Mouse (Mus musculus): ENCODE results near the gene Gns. TPM values are rescaled to one million over a fixed set of nuclear protein-coding genes. Genes with fewer than 3 reads are reported as not detected.

Gns gene
- polyA plus RNA-seq, 2 experiments, result 7.3 to 12.2 TPM

DNA sequence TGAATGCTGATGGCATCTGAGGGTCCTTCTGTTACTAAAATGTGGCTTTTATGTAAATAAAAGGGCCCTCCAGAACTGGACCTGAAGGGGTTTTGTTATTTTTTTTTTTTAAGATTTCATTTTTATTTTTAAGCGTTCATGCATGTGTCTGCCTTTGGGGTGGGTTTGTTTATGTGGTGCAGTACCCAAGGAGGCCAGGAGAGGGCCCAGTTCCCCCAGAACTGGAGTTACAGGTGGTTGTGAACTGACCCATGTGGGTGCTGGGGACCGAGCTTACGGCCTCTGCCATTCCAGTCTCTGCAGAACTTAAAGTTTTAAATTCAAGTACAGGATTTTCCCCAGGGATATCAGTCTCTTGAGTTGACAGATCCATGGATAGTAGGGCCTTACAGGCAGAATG, 14.5 kb downstream of the Gns start:
- Histone ChIP-seq H3K36me3 (replicated peaks; ENCODE audit: control insufficient read depth, insufficient read depth, low read depth) (peaks cover 6% of the 10 kb centered on the region), H3K4me3 (ENCODE audit: insufficient read depth in 1 of 2, low read depth in 2 of 2, low read length in 2 of 2) (no peak overlapping the region), H3K27me3 (ENCODE audit: control insufficient read depth, insufficient read depth, low read length) (no peaks in the 10 kb centered on the region), H3K9ac (replicated peaks) (no peak overlapping the region), H3K4me2 (ENCODE audit: low read depth) (no peak overlapping the region), H3K9me3 (ENCODE audit: control insufficient read depth, low read length) (no peaks in the 10 kb centered on the region), H3K27ac (no peak overlapping the region), H3K4me1 (replicated peaks; ENCODE audit: control insufficient read depth in 2 of 2, insufficient read depth in 2 of 2, low read length in 1 of 2) (peaks cover 6 to 13% of the 10 kb centered on the region in 2 experiments)
- ATAC-seq (ENCODE audit: insufficient read depth), result no peak
- TF ChIP-seq EP300 (IDR thresholded peaks at IDR 0.05; ENCODE audit: low read depth) (no peak), CTCF (IDR thresholded peaks at IDR 0.05; ENCODE audit: low read depth) (peak; percentile 44)
- WGBS (ENCODE audit: insufficient replicate concordance), result 83% methylated on average over 3 of the region's 3 CpGs
- no peak for DNase-seq (ENCODE audit: low read depth in 3 of 3, low spot score in 3 of 3)

- Histone ChIP-seq H3K4me3 (ENCODE audit: insufficient read depth in 1 of 2, low read depth in 2 of 2, low read length in 2 of 2) (no peak overlapping the region), H3K9me3 (ENCODE audit: control insufficient read depth, low read length) (no peaks in the 10 kb centered on the region), H3K27ac (no peak overlapping the region), H3K4me2 (ENCODE audit: low read depth) (no peak overlapping the region), H3K27me3 (ENCODE audit: control insufficient read depth, insufficient read depth, low read length) (no peaks in the 10 kb centered on the region), H3K36me3 (replicated peaks; ENCODE audit: control insufficient read depth, insufficient read depth, low read depth) (peaks cover 6% of the 10 kb centered on the region), H3K9ac (replicated peaks) (no peak overlapping the region), H3K4me1 (replicated peaks; ENCODE audit: control insufficient read depth in 2 of 2, insufficient read depth in 2 of 2, low read length in 1 of 2) (no peaks in the 10 kb centered on the region)
- DNase-seq (ENCODE audit: low read depth in 3 of 3, low spot score in 3 of 3) (no peak), ATAC-seq (ENCODE audit: insufficient read depth) (no peak)
- TF ChIP-seq EP300 (IDR thresholded peaks at IDR 0.05; ENCODE audit: low read depth), result no peak
- no peak for TF ChIP-seq CTCF (IDR thresholded peaks at IDR 0.05; ENCODE audit: low read depth)
- WGBS (ENCODE audit: insufficient replicate concordance), result 87% methylated on average over 18 of the region's 18 CpGs
These were observed 16.4 kb downstream of the Gns start for GRCm38 (mm10) chr10:121381280-121381679.

GRCm38 (mm10) chr10:121384710-121385109, 19.8 kb downstream of the Gns start:
- H3K27ac ChIP-seq, result no peak overlapping the region
- TF ChIP-seq CTCF (IDR thresholded peaks at IDR 0.05; ENCODE audit: low read depth) (no peak), EP300 (IDR thresholded peaks at IDR 0.05; ENCODE audit: low read depth) (no peak)

DNA sequence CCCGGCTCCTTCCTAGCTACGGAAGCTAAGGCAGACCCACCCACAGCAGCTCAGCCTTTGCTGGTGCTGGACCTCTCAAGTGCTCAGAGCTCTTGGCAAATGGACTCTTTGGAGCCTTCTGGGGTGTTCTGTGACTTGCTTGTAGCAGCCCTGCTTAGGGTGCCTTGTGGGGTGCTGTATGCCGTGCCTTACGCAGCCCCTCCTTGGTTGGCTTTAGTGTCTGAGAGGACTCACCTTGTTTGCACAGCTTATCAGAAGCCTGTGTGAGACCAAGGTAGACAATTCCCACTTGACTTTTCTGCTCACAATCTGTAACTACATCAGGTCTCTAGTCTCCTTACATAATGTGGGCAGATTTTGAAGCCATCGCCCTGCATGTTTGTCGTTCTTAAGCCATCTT, 20.8 kb downstream of the Gns start:
- ATAC-seq (ENCODE audit: insufficient read depth), result no peak
- Histone ChIP-seq H3K4me1 (replicated peaks; ENCODE audit: control insufficient read depth in 2 of 2, insufficient read depth in 2 of 2, low read length in 1 of 2) (no peaks in the 10 kb centered on the region), H3K27ac (no peak overlapping the region), H3K4me3 (ENCODE audit: insufficient read depth in 1 of 2, low read depth in 2 of 2, low read length in 2 of 2) (no peak overlapping the region), H3K9ac (replicated peaks) (no peak overlapping the region), H3K27me3 (ENCODE audit: control insufficient read depth, insufficient read depth, low read length) (no peaks in the 10 kb centered on the region), H3K9me3 (ENCODE audit: control insufficient read depth, low read length) (no peaks in the 10 kb centered on the region), H3K36me3 (replicated peaks; ENCODE audit: control insufficient read depth, insufficient read depth, low read depth) (no peaks in the 10 kb centered on the region; the same call in 1 of the 2 replicates), H3K4me2 (ENCODE audit: low read depth) (no peak overlapping the region)
- no peak for TF ChIP-seq EP300 (IDR thresholded peaks at IDR 0.05; ENCODE audit: low read depth)
- TF ChIP-seq CTCF (IDR thresholded peaks at IDR 0.05; ENCODE audit: low read depth), result no peak
- no peak for DNase-seq (ENCODE audit: low read depth in 3 of 3, low spot score in 3 of 3)
- WGBS (ENCODE audit: insufficient replicate concordance), result 81% methylated on average over 6 of the region's 6 CpGs

More at GRCm38 (mm10) chr10:121384710-121385109, 19.8 kb downstream of the Gns start:
- Histone ChIP-seq H3K9ac (replicated peaks) (no peak overlapping the region), H3K36me3 (replicated peaks; ENCODE audit: control insufficient read depth, insufficient read depth, low read depth) (peaks cover 2% of the 10 kb centered on the region; the same call in 1 of the 2 replicates), H3K4me3 (ENCODE audit: insufficient read depth in 1 of 2, low read depth in 2 of 2, low read length in 2 of 2) (no peak overlapping the region), H3K9me3 (ENCODE audit: control insufficient read depth, low read length) (no peaks in the 10 kb centered on the region), H3K4me1 (replicated peaks; ENCODE audit: control insufficient read depth in 2 of 2, insufficient read depth in 2 of 2, low read length in 1 of 2) (no peaks in the 10 kb centered on the region), H3K27me3 (ENCODE audit: control insufficient read depth, insufficient read depth, low read length) (no peaks in the 10 kb centered on the region), H3K4me2 (ENCODE audit: low read depth) (no peak overlapping the region)
- 85% methylated on average over 13 of the region's 13 CpGs for WGBS (ENCODE audit: insufficient replicate concordance)
- ATAC-seq (ENCODE audit: insufficient read depth) (no peak), DNase-seq (ENCODE audit: low read depth in 3 of 3, low spot score in 3 of 3) (no peak)

GRCm38 (mm10) chr10:121386347-121386746, 21.5 kb downstream of the Gns start:
- H3K4me3 ChIP-seq (ENCODE audit: insufficient read depth in 1 of 2, low read depth in 2 of 2, low read length in 2 of 2), result no peak overlapping the region
- ATAC-seq (ENCODE audit: insufficient read depth) (no peak), DNase-seq (ENCODE audit: low read depth in 3 of 3, low spot score in 3 of 3) (no peak)
- H3K4me1 ChIP-seq (replicated peaks; ENCODE audit: control insufficient read depth in 2 of 2, insufficient read depth in 2 of 2, low read length in 1 of 2), result no peaks in the 10 kb centered on the region
- no peak overlapping the region for H3K4me2 ChIP-seq (ENCODE audit: low read depth)
- H3K27me3 ChIP-seq (ENCODE audit: control insufficient read depth, insufficient read depth, low read length), result no peaks in the 10 kb centered on the region
- TF ChIP-seq CTCF (IDR thresholded peaks at IDR 0.05; ENCODE audit: low read depth), result no peak
- no peak for TF ChIP-seq EP300 (IDR thresholded peaks at IDR 0.05; ENCODE audit: low read depth)
- no peak overlapping the region for H3K27ac ChIP-seq
- H3K9ac ChIP-seq (replicated peaks), result no peak overlapping the region
- peaks cover 2% of the 10 kb centered on the region for H3K36me3 ChIP-seq (replicated peaks; ENCODE audit: control insufficient read depth, insufficient read depth, low read depth)
- WGBS (ENCODE audit: insufficient replicate concordance), result 69% methylated on average over 9 of the region's 9 CpGs
- no peaks in the 10 kb centered on the region for H3K9me3 ChIP-seq (ENCODE audit: control insufficient read depth, low read length)

Measured in liver, embryonic 14.5 days (tissue).